Mouse (Mus musculus) liver, adult 2 months (tissue): ENCODE measurements around the gene Gsdma.

Source experiments
- CTCF ChIP-seq: fragments of 200-500 bp; IDR thresholded peaks from 2 replicates; pipeline ENCODE4 v1.5.1; 2011; ENCODE audit warnings: low read depth, low read length, control low read depth
- POLR2A ChIP-seq: fragments of 200-500 bp; IDR thresholded peaks from 2 replicates; pipeline ENCODE4 v1.6.1; 2011; ENCODE audit warnings: low read length, control low read depth; ENCODE audit not compliant: insufficient read depth; ENCODE audit errors: extremely low read depth

DNA sequence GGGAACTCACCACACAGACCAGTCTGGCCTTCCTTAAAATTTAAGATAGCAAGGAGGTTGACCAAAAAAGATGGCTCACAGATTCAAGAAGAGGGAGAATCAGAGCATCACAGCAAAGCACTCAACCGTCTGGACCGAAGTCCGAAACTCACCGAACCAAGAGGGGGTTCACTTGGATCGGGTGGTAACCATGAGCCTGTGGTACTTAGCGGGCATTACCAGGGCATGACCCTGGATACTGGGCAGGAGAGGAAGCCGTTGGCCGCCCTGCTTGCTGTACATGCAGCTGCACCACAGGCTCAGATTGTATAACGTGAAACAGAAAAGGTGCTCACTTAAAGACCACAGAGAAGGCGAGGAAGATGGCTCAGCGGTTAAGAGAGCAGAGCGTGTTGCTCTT is 33.1 kb downstream of the Gsdma start:
- no peak for TF ChIP-seq POLR2A
- TF ChIP-seq CTCF: no peak
